Mouse (Mus musculus) layer of hippocampus, adult 9-11 months (tissue): ENCODE measurements around the gene Frrs1l.

ENCODE experiments used
- DNase-seq: peaks from one replicate; pipeline ENCODE4 v3.0.0; 2022

Frrs1l gene

DNA sequence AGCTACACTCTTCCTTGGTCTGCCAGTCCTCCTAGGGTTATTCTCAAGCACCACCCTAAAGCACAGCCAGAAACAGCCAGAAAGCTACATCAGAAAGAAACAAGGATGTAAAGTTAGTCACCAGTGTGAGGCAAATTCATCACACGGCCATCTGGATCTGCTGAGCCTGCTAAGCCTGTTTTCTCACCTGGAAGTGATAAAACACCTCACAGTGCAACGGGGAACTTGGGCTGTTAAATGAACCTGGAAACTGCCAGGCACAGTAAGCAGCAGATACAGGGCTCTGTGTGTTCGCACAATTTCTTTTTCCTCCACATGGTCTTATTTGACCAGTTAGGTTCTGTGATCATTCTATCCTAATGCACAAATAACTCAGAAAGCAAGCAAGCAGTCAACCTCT lies 80.6 kb downstream of the Frrs1l start:
- no peak for DNase-seq

DNA sequence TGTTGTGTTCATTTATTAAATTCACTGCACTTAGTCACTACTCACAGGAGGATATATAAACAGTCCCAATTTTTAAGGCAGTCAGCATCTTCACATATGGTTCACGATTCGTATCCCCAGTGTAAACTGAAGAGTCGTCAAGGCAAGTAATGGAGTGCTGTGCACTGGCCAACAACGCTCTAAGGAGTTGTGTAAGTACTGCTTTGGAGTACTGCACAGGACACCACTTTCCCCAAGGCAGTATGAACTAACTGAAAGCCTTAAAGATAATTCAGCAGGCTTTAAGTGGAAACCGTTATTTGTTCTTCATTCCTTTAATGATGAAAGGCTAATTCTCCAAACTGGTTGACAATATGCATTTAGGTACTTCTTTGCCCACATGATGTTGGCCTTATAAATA lies 82.5 kb downstream of the Frrs1l start:
- no peak for DNase-seq
